Mouse (Mus musculus) lung, postnatal 0 days (tissue): ENCODE data around the gene Carmil1. TPM values are rescaled to one million over a fixed set of nuclear protein-coding genes. Genes with fewer than 3 reads are reported as not detected.
A peak's percentile ranks its signal among the peaks of the same experiment; 100 is the strongest.

ENCODE experiments used
- ATAC-seq: fragments of 200-750 bp; cut with Nextera tagmentation; 2 replicates; pipeline ENCODE4 v1.8.0; 2017; ENCODE audit warnings: moderate library complexity
- DNase-seq: peaks from one replicate; pipeline ENCODE4 v3.0.0-alpha.2; 2016; ENCODE audit warnings: low spot score
- H3K27ac ChIP-seq: fragments of 300-500 bp; sonication (generic); 2 replicates; pipeline ENCODE4 v1.5.1; 2014; ENCODE audit warnings: antibody characterized with exemption, mild to moderate bottlenecking, low read length, mixed read lengths
- H3K27me3 ChIP-seq: fragments of 300-500 bp; sonication (generic); replicated peaks from 2 replicates; pipeline ENCODE4 v1.6.1; 2014; ENCODE audit warnings: low read length, mixed read lengths; ENCODE audit not compliant: insufficient read depth
- H3K36me3 ChIP-seq: fragments of 300-500 bp; sonication (generic); 2 replicates; pipeline ENCODE4 v1.6.1; 2014; ENCODE audit warnings: low read length, mixed read lengths; ENCODE audit not compliant: insufficient read depth
- H3K4me1 ChIP-seq: fragments of 300-500 bp; sonication (generic); 2 replicates; pipeline ENCODE4 v1.6.1; 2014; ENCODE audit warnings: antibody characterized with exemption, low read depth, low read length, mixed read lengths; ENCODE audit not compliant: insufficient read depth
- H3K4me2 ChIP-seq: fragments of 300-500 bp; sonication (generic); replicated peaks from 2 replicates; pipeline ENCODE4 v1.6.1; 2014; ENCODE audit warnings: low read depth, mild to moderate bottlenecking, low read length, moderate library complexity, mixed read lengths
- H3K4me3 ChIP-seq: fragments of 300-500 bp; sonication (generic); 2 replicates; pipeline ENCODE4 v1.5.1; 2014; ENCODE audit warnings: low read depth, low read length
- H3K9ac ChIP-seq: fragments of 300-500 bp; sonication (generic); replicated peaks from 2 replicates; pipeline ENCODE4 v1.6.1; 2014; ENCODE audit warnings: low read depth, mild to moderate bottlenecking
- H3K9me3 ChIP-seq: fragments of 300-500 bp; sonication (generic); 2 replicates; pipeline ENCODE4 v1.6.1; 2016; ENCODE audit warnings: low read length, mixed read lengths
- CTCF ChIP-seq: IDR thresholded peaks from 2 replicates; pipeline ENCODE4 v1.5.1; 2016; ENCODE audit warnings: antibody characterized with exemption, mild to moderate bottlenecking
- EP300 ChIP-seq: IDR thresholded peaks from 2 replicates; pipeline ENCODE4 v1.6.1; 2016; ENCODE audit warnings: antibody characterized with exemption, mild to moderate bottlenecking, control low read depth
- WGBS: fragments of 180-500 bp; shearing (Covaris S2); extraction: QIAGEN DNeasy Blood & Tissue Kit; methylation state at CpG from one replicate; pipeline ENCODE4 v1.1.7; 2014; 5-methylcytosine and 5-hydroxymethylcytosine counted together
- polyA plus RNA-seq: library from polyadenylated mRNA; unstranded; fragments of >200 nt; fragmentation: Nextera tagmentation; extraction: Ambion mirVana; gene quantifications from 2 replicates; pipeline ENCODE4 v1.2.1, GENCODE M21; 2015

Carmil1 gene
- polyA plus RNA-seq, 1 experiment from 2014 or later, result 47.5 TPM

GRCm38 (mm10) chr13:24202314-24202713, 78.3 kb downstream of the Carmil1 start:
- ATAC-seq, result no peak
- Histone ChIP-seq H3K27me3 (no peaks in the 10 kb centered on the region), H3K4me2 (no peak overlapping the region), H3K27ac (no peak overlapping the region), H3K9me3 (no peaks in the 10 kb centered on the region), H3K4me1 (no peaks in the 10 kb centered on the region), H3K36me3 (no peaks in the 10 kb centered on the region), H3K9ac (no peak overlapping the region), H3K4me3 (no peak overlapping the region)
- no peak for DNase-seq
- WGBS, result 74% methylated on average over 6 of the region's 6 CpGs
- TF ChIP-seq CTCF, result no peak
- no peak for TF ChIP-seq EP300

DNA sequence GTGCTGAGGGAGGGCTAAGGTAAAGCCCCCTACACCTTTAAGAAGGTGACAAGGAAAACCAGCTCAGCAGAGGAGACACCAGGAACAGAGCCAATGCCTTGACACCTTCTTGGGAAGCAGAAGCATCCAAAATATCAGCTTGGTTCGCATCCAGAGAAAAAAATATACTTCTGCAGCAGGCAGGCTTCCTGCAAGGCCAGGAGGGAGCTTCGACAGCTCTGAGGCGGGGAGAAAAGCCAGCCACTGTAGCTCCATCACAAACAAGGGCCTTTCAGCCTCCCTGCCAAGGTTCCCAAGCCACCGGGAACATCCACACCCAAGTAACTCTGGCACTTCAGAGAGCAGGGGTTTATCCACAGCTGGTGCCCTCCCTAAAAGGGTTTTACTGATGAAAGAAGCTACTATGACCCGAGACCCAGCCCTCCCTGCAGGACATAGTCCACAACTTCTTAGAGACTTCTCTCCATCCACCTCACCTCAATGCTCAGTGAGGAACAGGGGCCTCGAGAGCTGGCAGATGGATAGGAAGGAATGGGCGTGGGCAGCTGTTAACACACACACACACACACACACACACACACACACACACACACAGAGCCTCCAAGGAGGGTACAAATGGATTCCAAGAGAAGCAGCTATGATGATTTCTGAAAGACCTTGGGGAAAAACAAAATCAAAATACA, 80.6 kb downstream of the Carmil1 start:
- no peaks in the 10 kb centered on the region for H3K27me3 ChIP-seq
- ATAC-seq (peak; percentile 55), DNase-seq (peak; percentile 27)
- no peak overlapping the region for H3K4me3 ChIP-seq
- 28% methylated on average over 7 of the region's 7 CpGs for WGBS
- H3K4me2 ChIP-seq, result no peak overlapping the region
- peak overlapping the region; percentile 16; the same call in 1 of the 2 replicates for H3K27ac ChIP-seq
- TF ChIP-seq EP300 (no peak), CTCF (no peak)
- H3K9ac ChIP-seq, result no peak overlapping the region
- H3K36me3 ChIP-seq, result no peaks in the 10 kb centered on the region
- no peaks in the 10 kb centered on the region for H3K9me3 ChIP-seq
- H3K4me1 ChIP-seq, result peaks cover 1% of the 10 kb centered on the region; the same call in 1 of the 2 replicates

- Histone ChIP-seq H3K27me3 (no peaks in the 10 kb centered on the region), H3K9ac (no peak overlapping the region), H3K36me3 (no peaks in the 10 kb centered on the region), H3K4me2 (no peak overlapping the region), H3K4me3 (no peak overlapping the region), H3K27ac (no peak overlapping the region), H3K4me1 (peaks cover 6% of the 10 kb centered on the region; the same call in 1 of the 2 replicates), H3K9me3 (no peaks in the 10 kb centered on the region)
- WGBS, result 75% methylated on average over 2 of the region's 2 CpGs
- DNase-seq (no peak), ATAC-seq (peak; percentile 27)
- no peak for TF ChIP-seq EP300
- no peak for TF ChIP-seq CTCF
These were observed 82.1 kb downstream of the Carmil1 start for GRCm38 (mm10) chr13:24198396-24198924.

DNA sequence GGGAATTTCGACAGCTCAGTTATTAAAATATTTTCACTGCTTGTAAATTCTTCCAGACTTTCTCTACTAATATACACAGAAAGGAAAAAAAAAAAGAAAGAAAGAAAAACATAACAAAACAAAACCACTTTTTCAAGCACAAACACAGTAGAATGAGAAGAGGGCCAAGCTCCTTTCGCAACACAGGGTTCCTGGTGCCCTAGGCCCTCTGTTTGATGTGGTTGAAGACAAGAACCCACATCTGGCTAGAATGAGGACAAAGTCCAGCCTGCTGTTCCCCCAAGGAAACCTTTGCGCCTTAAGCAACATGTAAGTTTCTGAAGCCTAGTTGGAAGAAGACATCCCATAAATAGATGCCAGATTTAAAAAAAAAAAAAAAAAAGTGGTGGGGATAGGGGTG, 85.2 kb downstream of the Carmil1 start:
- ATAC-seq, result no peak
- no peaks in the 10 kb centered on the region for H3K27me3 ChIP-seq
- H3K4me2 ChIP-seq, result no peak overlapping the region
- WGBS, result 60% methylated on average over 3 of the region's 3 CpGs
- DNase-seq, result peak; percentile 25
- no peak overlapping the region for H3K27ac ChIP-seq
- no peaks in the 10 kb centered on the region for H3K36me3 ChIP-seq
- TF ChIP-seq CTCF (no peak), EP300 (no peak)
- no peak overlapping the region for H3K9ac ChIP-seq
- H3K4me3 ChIP-seq, result no peak overlapping the region
- no peaks in the 10 kb centered on the region for H3K9me3 ChIP-seq
- peaks cover 6% of the 10 kb centered on the region; the same call in 1 of the 2 replicates for H3K4me1 ChIP-seq

- 87% methylated on average over 5 of the region's 5 CpGs for WGBS
- H3K9me3 ChIP-seq, result no peaks in the 10 kb centered on the region
- H3K4me3 ChIP-seq, result no peak overlapping the region
- no peak overlapping the region for H3K9ac ChIP-seq
- no peak overlapping the region for H3K27ac ChIP-seq
- TF ChIP-seq EP300 (no peak), CTCF (peak; percentile 61)
- no peak for DNase-seq
- H3K4me1 ChIP-seq, result peaks cover 6% of the 10 kb centered on the region; the same call in 1 of the 2 replicates
- no peak for ATAC-seq
- no peak overlapping the region for H3K4me2 ChIP-seq
- no peaks in the 10 kb centered on the region for H3K27me3 ChIP-seq
- no peaks in the 10 kb centered on the region for H3K36me3 ChIP-seq
These were observed 86.6 kb downstream of the Carmil1 start for GRCm38 (mm10) chr13:24194018-24194417.

GRCm38 (mm10) chr13:24190875-24191663, 89.5 kb downstream of the Carmil1 start:
- DNase-seq, result no peak
- Histone ChIP-seq H3K4me2 (no peak overlapping the region), H3K4me1 (peaks cover 6% of the 10 kb centered on the region; the same call in 1 of the 2 replicates), H3K27ac (no peak overlapping the region), H3K36me3 (no peaks in the 10 kb centered on the region), H3K9me3 (no peaks in the 10 kb centered on the region), H3K27me3 (no peaks in the 10 kb centered on the region), H3K4me3 (no peak overlapping the region), H3K9ac (no peak overlapping the region)
- ATAC-seq, result no peak
- no peak for TF ChIP-seq EP300
- TF ChIP-seq CTCF, result no peak
- 77% methylated on average over 9 of the region's 9 CpGs for WGBS
